Mouse (Mus musculus): Measurements from ENCODE around the gene Hhip.

DNA sequence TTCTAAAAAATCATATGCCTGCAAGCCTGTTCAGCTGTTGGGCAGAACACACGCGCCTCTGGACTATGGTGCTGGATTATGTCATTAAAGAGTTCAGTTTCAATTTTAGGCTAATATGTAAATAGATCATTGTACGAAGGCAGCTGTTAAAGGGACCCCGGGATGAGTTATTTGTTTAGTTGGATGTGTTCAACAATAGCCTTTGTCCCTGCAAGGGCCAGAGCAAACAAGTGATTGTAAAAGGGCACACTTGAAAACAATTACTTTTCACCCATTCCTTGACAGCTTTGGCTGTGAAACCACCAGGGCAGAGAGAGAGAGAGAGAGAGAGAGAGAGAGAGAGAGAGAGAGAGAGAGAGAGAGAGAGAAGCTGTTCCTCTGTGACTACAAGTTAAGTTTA lies 3.6 kb downstream of the Hhip start:
- TF ChIP-seq USF2 (IDR thresholded peaks at IDR 0.05; ENCODE audit: borderline replicate concordance in 1 of 2, insufficient read depth in 1 of 2, low read depth in 1 of 2, low read length in 2 of 2): no peak
- TF ChIP-seq POLR2A (IDR thresholded peaks at IDR 0.05; ENCODE audit: control insufficient read depth in 1 of 2, insufficient read depth in 1 of 2, low read depth in 1 of 2, low read length in 2 of 2, poor library complexity in 1 of 2): no peak
- no peak for TF ChIP-seq POLR2AphosphoS5 (IDR thresholded peaks at IDR 0.05; ENCODE audit: borderline replicate concordance, low read depth, low read length)
- no peak for TF ChIP-seq JUND (IDR thresholded peaks at IDR 0.05; ENCODE audit: low read depth, low read length)
- no peak for TF ChIP-seq RAD21 (IDR thresholded peaks at IDR 0.05; ENCODE audit: low read depth, low read length)
- TF ChIP-seq E2F4 (IDR thresholded peaks at IDR 0.05; ENCODE audit: borderline replicate concordance, low read depth, low read length): no peak
- TF ChIP-seq ZC3H11A (IDR thresholded peaks at IDR 0.05; ENCODE audit: low read depth, low read length): no peak
- no peak for TF ChIP-seq HCFC1 (IDR thresholded peaks at IDR 0.05; ENCODE audit: low read depth, low read length)
- no peak for TF ChIP-seq TCF12 (IDR thresholded peaks at IDR 0.05; ENCODE audit: low read depth, low read length)
- TF ChIP-seq CTCF (IDR thresholded peaks at IDR 0.05 in 2 of 3, conservative IDR thresholded peaks at IDR 0.05 in 1 of 3; ENCODE audit: control insufficient read depth in 1 of 3, insufficient read depth in 1 of 3, low read depth in 2 of 3, low read length in 3 of 3, poor library complexity in 1 of 3, severe bottlenecking in 1 of 3): no peak
- TF ChIP-seq ETS1 (IDR thresholded peaks at IDR 0.05; ENCODE audit: low read depth, low read length): no peak
- TF ChIP-seq EP300 (IDR thresholded peaks at IDR 0.05; ENCODE audit: low read depth in 1 of 2, low read length in 2 of 2): no peak
- no peak for TF ChIP-seq ZMIZ1 (IDR thresholded peaks at IDR 0.05; ENCODE audit: low read depth, low read length)

Data from MEL (cell line).